Mouse (Mus musculus) left cerebral cortex, adult 11 months (tissue): Measurements from ENCODE around the gene Mex3a.

ENCODE experiments used
- DNase-seq: peaks from one replicate; pipeline ENCODE4 v3.0.0; 2022; ENCODE audit warnings: low spot score

Mex3a gene

DNA sequence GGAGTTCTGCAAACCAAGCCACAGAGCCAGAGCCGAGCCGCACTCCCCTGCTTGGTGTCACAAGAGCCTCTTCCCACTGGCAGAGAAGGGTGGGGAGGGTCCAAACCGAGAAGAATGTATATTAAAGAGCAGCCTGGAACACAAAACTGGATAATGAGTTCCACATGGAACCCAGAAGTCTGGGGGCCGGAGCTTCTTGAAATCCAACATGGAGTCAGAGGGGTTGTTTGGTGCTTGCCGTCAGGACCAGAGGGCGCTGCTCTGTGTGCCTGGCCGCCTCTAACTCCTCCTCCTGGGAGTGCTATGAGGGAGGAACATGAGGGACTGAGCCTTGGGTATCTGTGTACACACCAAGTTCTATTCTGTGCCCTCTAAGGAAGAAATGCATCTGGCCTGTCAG is 26.4 kb upstream of the Mex3a start:
- DNase-seq: no peak

DNA sequence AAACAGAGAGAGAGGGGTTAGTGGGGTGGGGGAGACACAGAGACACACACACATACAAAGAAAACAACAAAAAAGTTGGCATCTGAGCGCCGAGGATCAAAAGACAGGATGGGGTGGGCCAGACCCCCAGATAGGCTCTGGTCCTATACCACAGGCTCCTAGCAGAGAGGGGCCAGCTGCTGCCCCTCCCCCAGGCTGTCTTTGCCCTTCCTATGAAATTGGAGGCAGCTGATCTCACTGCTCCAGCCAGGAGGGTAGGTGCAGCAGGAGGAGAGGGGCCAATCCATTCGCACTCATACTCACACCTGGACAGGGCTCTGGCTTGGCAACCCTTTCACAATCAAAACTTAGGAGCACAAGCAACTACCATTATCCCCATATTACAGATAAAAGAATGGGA is 22.9 kb upstream of the Mex3a start:
- no peak for DNase-seq

DNA sequence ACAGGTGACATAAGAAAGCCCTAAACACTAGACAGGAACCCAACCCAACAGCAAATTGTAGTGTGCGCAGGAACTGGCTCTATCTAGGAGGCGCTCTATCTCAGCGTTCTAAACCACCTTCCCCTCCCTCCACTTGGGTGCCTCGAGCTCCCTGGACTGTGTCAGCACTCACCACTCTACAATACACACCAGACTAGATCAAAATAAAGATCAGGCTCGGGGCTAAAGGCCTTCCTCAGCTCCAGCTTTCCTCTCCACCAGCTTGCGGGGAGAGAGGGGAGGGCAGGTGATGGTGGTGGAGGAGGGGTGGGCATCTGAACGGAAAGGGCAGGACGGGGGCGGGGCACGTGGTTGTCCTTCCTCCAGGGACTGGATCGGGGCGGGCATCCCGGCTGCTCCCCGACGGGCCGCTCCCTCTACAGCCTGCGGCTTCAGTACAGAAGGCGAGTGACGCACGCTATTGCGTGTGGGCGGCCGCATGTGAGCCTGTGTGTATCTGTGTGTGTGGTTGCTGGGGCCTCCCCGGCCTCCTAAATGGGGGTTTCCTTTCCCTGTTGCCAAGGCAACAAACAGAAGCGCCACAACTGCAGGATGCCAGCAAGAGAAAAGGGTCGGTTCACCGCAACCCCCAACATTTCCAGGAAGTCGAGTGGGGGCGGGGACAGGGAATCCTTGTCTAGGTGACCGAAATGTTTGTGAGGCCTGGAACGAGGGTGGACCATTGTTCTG is 22.3 kb upstream of the Mex3a start, which contains the start of gene Lmna:
Lmna (minus strand) TSS at position 265 of the 729 bp plus-strand sequence.
- peak; percentile 85 for DNase-seq

DNA sequence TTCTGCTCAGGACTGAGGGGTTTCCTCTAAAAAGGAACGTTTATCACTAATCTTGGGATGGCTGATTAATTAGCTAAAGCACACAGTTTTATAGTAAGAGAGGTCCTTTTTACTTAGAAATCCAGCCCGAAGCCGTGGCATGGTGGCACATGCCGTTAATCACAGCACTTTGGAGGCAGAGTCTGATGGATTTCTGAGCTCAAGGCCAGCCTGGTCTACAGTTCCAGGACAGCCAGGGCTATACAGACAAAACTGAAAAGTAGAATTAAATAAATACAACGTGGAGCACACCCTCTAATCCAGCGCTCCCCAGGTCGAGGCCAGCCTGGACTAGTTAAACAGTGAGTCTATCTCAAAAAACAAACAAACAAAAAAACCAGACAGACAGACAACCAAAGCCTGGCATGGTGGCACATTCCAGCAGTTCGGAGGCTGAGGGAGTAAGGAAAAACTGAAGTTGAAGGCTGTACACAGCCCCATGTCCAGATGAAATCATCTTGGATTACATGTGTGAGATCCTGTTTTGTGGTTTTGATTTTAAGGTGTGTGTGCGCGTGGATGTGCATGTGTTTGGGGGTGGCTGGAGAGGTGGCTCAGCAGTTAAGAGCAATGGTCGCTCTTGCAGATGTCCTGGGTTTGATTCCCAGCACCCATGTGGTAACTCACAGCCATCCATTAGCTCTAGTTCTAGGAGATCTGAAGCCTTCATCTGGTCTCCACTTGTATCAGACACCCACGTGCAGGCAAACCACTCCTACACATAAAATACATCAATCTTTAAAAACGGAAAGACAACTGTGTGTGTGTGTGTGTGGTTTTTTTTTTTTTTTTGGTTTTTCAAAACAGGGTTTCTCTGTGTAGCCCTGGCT is 21.5 kb upstream of the Mex3a start:
- DNase-seq: no peak

DNA sequence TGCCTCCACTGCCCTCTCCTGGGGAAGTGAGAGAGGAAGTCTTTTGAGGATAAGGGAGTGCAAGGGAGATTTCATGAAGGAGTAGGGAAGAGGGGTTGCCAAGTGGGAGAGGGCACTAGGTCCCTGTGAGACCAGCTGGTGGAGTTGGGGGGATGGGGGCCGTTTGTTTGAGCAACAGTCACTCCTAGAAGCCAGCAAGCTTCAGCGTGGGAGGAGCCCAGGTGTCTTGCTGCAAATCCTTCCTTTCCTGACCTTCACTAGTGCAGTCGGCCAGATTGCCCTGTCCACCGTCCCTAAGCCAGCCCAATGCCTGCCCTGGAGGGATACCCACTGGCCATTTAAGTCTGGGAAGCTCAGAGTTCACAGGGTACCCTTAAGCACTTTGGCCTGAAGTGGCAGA is 20.6 kb upstream of the Mex3a start:
- DNase-seq: no peak

DNA sequence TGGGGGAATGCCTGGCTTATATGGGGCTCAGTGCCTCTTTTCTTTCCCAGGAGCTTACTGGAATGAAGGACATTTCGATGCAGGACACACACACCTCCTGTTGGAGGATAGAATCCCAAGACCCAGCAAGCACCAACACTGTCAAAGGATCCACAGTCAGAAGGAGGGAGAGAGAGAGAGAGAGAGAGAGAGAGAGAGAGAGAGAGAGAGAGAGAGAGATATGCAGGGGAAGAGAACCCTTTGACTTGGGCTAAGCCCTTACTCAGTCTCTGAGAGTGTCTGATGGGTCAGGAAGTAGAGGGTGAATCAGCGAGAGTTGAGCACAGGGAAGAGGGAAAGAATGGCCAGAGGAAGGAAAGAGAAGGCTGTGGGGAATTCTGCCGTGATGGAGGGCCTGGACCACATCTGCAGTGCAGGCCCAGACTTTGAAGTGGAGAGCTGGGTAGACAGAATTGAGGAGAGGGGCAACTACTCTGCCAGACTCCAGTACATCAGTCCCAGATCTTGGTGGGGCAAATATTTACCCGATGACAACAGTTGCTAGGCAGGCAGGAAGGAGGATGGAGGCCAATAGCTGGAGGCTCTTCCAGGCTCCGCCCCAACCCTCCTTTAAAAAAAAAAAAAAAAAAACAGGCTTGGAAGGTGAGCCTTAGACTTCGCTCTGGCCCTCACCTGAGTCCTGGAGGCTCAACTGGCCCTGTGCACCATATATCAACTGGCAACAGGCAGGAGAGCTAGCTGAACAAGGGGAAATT is 19.9 kb upstream of the Mex3a start:
- DNase-seq: no peak

DNA sequence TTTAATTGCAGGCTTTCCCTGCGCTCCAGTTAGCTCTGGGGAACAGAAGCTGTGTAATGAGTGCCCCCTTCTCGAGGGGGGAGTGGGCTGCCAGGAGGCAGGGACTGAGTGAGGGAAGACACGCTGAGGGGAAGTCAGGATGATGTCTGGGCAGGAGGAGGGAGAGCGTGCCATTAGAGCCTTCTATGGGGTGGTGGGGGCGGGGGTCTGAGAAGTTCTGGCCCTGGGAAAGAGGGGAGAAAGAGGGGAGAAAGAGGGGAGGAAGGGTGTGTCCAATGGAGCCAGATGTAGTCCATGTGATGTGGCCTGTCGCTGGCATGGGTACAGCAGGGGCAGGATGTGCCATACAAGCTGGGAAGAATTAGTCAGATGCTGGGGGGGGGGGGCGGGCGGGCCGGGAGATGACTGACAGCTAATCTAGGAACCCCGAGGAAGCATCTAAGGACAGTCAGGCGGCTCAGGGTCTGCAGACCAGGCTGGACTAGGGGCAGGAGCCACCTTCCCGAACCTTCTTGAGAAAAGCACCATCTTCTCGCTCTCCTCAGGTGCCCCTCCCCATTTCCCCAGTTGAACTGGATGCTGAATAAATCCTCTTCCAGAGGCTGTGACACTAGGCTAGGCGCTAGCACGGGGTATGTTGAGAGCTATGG is 19.2 kb upstream of the Mex3a start:
- DNase-seq: no peak

DNA sequence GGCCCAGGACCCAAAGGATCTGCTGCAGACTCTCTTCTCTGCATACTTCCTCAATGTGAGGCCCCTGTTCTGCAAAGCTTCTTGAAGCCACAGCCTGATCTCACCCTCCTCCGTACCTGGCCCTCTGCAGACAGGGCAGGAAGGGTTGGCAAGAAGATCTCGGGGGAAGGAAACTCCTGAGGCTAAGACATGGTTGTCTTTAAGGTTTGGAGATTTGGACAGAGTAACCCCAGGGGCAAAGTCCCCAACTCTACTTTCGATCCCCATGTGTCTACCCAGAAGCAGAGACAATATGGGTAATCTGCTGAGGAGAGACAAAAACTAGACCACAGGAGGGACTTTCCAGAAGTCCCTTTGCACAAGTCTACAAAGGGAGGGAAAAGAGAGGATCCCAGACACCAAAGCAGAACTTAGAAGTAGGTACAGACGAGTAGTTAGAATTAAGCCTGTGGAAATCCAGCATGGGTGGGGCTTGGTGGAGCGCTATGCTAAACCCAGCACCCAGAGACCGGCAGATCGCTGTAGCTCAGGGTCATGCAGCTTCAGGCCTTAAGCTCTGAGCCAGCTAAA is 18.6 kb upstream of the Mex3a start:
- DNase-seq: no peak

DNA sequence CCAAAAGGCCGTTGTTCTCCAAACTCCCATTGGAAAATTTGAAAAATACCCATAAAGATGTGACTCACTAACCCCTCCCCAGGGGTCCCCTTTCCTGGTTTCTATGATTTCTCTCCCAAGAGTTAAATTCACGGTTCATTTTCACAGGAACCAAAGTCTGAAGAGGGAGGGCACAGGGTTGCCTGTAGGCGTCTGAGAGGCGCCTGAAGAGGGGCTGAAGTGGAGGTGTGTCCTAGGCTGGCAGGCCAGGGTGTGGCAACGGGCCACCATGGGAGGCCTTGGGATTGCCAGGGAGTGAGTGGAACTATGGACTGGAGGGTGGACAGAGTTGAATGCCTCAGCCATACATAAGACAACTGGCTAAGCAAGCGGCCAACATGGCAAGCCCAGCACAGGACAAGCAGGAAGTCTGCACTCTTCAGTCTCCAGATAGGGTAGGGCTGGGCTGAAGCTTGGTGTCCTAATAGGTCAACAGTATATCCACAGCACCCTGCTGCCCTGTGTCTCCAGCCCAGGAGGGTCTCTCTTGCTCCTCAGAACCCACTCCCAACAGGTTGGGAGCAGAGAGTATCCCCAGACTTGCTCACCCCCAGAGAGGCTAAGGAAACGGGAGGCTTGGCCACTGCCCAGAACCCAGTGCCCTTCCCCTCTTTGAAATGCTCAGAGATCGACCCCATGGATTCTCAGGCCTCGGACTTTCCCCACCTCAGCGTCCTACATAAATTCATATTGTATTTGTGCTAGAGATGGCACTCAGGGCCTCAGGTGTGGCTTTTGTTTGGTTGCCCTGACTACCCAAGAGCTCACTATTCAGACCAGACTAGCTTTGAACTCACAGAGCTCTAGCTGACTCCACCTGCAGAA is 17.7 kb upstream of the Mex3a start:
- no peak for DNase-seq

DNA sequence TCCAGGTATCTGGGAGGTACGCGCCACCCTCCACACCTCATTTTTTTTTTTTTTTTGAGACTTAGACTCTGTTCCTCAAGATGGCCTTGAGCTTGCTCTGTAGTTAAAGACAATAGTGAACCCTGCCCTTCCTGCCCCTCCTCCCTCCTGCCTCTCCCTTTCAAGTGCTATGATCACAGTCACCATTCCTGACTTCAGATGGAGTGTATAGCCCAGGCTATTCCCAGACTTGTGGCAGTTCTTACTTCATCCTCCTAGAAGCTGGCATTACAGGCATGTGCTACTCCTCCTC is 17.2 kb upstream of the Mex3a start:
- DNase-seq: no peak

DNA sequence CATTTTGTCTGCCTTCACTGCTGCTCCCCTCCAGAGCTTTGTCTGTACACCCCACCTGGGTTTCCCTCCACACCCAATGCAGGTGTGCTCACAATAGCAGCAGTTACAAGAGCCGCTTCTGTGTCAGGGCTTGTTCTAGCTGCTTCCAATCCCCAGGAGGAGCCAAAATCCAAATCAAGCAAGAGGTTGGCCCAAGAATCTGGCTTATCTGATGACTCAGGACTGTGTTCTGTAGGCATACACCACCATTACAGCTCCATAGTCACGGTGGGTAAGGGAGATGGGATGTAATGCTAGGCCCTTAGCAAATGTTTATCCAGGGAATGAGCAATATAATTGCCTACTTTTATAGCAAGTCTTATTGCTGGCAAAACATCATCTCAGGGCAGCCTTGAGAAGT is 15.8 kb upstream of the Mex3a start:
- no peak for DNase-seq

DNA sequence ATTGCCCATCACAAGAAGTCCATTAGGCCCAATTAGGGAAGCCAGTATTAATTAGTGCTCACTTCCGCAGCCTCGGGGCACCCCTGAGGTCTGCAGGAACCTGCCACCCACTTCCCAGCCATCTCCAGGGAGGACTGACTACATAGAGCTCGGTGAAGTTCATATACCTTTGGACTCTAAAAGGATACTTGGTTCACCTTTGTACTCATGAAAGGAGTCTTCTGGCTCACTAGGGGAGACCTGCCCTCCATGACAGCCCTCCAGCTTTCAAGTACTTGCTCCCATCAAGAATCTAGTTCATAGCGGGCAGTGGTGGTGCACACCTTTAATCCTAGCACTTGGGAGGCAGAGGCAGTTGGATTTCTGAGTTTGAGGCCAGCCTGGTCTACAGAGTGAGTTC is 13.8 kb upstream of the Mex3a start:
- DNase-seq: no peak

DNA sequence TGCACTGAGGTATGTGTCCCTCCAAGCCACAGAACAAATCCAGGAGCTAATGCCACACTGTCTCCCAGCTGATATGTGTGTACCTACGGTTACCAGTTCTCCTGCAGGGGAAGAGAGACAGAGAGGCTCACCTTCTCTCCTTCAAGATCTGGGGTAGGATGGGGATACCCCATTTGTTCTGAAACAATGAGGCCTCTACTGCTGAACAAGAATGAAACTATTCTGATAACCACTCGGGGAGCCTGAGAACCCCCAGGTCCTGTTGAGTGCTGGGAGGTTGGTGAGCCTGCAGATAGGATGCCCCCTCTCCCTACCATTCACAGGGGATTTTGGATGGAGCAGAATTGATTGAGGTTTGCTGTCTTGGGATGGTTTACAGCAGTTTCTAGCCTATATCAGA is 12.1 kb upstream of the Mex3a start:
- no peak for DNase-seq

DNA sequence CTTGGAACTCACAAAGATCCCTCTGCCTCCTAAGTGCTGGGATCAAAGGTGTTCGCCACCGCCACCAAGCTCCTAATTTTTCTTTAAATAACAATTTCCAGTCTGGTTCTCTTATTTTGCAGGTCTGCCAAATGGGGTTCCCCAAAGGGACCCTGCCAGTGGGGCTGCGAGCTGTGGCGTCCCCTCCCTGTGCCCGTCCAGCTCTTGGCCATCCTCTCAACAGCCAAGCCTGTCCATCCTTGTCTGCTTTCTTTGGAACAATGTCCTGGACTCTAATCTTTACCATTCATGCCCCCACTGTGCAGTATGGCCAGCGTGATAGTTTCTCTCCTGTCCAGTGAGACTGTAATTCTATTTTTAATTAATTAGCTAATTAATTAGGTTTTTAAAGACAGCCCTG is 11.0 kb upstream of the Mex3a start:
- no peak for DNase-seq

DNA sequence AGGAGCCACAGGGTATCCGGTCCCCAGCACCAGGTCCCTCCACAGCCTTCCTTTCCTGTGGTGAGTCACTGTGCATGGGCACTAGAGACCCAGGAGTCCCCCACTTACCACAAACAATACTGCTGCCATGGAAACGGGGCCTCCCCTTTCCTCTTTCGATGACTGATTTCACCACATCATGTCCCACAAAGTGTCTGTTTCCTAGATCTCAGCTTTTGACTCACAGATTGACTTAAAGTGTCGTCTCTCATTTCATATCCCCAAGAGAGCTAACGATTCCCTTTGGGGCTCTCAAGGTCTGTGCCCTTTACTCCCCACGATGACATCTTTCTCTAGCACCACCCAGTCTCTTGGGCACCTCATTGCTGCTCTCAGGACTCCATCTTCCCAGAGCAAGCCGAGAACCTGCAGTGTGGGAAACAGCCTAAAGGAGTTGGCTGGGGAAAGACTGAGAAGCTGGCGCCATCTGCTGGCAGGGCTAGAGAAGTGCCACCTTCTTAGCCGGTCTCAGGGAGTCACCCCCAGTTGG is 10.3 kb upstream of the Mex3a start:
- peak; percentile 46 for DNase-seq

DNA sequence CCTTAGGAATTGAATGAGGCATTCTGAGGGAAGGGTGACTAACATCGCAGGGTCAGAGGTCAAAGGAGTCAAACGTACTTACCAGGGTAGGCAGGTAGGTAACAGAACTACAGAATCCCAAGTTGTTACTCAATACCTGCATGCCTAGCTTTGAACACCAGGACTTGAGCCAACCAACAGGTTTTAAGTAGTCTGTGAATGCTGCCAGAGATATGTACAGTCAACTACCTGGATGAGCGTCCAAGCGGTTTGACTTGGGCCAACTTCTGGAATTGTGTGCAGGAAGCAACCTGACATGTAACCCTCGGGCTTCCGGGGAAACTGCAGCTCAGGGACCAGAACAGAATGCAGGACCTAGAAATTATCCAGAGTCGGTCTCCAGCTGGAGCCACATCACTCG is 9.2 kb upstream of the Mex3a start:
- DNase-seq: no peak

DNA sequence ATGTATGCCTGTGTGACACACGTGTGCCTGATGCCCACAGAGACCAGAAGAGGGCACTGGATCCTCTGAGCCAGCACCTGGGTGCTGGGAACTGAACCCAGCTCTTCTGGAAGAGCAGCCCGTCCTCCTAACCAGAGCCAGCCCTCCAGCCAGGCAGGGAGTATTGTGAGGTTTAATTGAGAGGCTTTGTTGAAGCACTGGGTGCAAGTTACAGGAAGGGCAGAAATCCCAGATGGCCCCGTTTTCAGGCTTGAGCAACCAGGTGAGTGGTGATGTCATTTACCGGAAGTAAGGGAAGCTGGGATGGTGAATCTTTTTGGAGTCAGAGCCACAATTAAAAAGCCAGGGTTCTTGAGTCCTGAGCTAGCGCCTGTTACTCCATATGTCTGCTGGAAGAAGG is 7.2 kb upstream of the Mex3a start:
- no peak for DNase-seq

DNA sequence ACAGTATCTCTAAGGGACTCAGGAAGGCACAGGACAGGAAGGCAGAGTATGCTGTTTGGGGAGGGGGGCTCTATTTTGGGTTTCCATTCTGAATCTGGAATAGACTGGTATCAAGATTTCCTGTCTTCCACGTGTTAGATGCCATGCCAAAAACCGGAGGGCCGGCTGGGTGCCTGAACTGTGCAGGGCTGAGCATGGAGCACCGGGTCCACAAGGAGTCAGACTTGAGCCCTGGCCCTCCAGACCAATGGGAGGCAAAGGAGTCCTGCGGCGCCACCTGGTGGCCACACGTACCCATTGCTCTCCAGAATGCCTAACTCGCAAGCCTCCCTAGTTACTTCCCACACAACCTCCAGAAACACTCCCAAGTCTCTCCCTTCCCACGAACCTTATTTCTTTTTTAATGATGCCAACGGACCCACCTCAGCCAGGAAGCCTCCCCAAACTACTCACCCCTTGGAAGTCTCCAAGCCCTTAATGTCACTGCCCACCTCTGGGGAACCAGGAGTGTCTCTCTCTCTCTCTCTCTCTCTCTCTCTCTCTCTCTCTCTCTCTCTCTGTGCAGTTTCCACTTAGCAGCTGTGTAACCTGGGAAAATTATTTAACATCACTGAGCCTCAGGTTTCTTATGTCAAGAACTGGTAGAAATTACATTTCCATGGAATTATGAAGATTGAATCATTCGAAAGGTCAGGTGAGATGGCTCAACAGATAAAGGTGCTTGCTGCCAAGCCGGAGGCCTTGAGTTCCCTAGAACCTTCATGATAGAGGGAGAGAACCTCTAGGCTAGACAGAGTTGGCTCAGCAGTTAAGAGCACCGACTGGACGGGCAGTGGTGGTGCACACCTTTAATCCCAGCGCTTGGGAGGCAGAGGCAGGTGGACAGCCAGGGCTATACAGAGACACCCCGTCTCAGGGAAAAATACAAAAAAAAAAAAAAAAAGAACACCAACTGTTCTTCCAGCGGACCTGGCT is 5.8 kb upstream of the Mex3a start:
- DNase-seq: peak; percentile 75

DNA sequence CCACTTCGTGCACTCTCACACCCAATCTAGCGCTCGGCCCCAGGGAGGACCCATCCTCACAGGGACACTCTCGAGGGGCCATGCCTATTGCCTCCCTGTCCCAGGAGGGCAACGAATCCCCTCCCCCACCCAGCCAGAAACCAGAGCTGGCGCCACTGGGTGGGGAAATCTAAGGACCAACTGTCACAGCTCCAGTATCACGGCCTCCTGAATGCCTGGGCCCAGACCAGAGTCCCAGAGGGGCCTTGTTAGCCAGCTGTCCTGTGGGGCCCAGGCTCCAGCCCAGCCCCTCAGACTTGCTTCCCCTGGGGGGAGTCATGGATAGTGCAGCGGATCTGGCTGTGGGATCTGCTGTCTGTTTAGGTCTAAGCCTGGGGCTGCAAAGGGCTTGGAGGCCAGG is 4.6 kb upstream of the Mex3a start:
- no peak for DNase-seq

DNA sequence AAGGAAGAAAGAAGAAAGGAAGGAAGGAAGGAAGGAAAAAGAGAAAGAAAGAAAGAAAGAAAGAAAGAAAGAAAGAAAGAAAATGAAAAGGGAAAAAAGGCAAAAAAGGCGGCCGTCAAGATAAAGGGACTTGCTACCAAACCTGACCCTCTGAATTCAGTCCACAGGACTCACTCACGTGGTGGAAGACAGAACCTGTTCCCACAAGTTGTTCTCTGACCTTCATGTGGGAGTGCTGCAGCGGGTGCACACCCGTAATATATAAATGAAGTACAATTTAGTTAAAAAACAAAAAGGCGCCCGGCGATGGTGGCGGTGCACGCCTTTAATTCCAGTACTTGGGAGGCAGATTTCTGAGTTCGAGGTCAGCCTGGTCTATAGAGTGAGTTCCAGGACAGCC is 3.5 kb upstream of the Mex3a start:
- DNase-seq: no peak
